Mouse (Mus musculus): ENCODE data around the gene Rprd2. TPM values are rescaled to one million over a fixed set of nuclear protein-coding genes. Genes with fewer than 3 reads are reported as not detected.
"Not testable (repeated sequence)": the region's sequence is repeated elsewhere in the genome, so short reads cannot be mapped to it uniquely, and the experiment has no call there.

Gene Rprd2
- polyA plus RNA-seq, 1 experiment from 2014 or later, result 21.0 TPM

GRCm38 (mm10) chr3:95858278-95858677, 39.6 kb upstream of the Rprd2 start:
- not testable (repeated sequence) for H3K4me2 ChIP-seq (ENCODE audit: low read length); H3K4me1 ChIP-seq (ENCODE audit: control insufficient read depth, insufficient read depth, low read length); H3K27me3 ChIP-seq (ENCODE audit: control insufficient read depth, insufficient read depth, low read depth, low read length); H3K36me3 ChIP-seq (ENCODE audit: control insufficient read depth, insufficient read depth, low read length); H3K9me3 ChIP-seq (replicated peaks; ENCODE audit: control insufficient read depth, low read length, poor library complexity, severe bottlenecking); H3K27ac ChIP-seq (ENCODE audit: low read length); ATAC-seq; H3K9ac ChIP-seq (ENCODE audit: low read depth, low read length); H3K4me3 ChIP-seq (ENCODE audit: low read depth, low read length)
- 85% methylated on average over 3 of the region's 3 CpGs for WGBS

- H3K9ac ChIP-seq (ENCODE audit: low read depth, low read length); H3K9me3 ChIP-seq (replicated peaks; ENCODE audit: control insufficient read depth, low read length, poor library complexity, severe bottlenecking); H3K27me3 ChIP-seq (ENCODE audit: control insufficient read depth, insufficient read depth, low read depth, low read length); ATAC-seq; H3K36me3 ChIP-seq (ENCODE audit: control insufficient read depth, insufficient read depth, low read length); H3K4me3 ChIP-seq (ENCODE audit: low read depth, low read length); H3K4me2 ChIP-seq (ENCODE audit: low read length); H3K4me1 ChIP-seq (ENCODE audit: control insufficient read depth, insufficient read depth, low read length); H3K27ac ChIP-seq (ENCODE audit: low read length): not testable (repeated sequence)
- WGBS, result 84% methylated on average over 1 of the region's 1 CpGs
These were observed 38.4 kb upstream of the Rprd2 start for GRCm38 (mm10) chr3:95857050-95857449.

DNA sequence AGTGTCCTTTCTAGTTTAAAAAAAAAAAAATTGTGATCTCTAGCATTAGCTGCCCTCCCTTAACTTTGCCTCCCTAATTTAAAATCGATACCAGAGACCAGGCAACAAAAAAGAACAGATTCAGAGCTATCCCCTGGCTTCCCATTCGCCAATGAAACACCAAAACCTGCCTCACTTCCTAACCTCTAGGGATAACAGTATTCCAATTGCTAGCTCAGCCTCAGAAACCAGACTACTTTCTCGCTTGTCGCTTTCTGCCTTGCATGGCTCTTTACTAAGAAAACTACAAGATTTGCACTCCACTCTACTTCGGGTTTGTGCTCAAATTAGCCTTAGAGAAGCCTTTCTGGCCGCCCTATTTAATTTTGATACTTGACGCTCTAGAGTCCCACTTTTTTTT, 37.5 kb upstream of the Rprd2 start:
- peaks cover 8% of the 10 kb centered on the region for H3K4me1 ChIP-seq (ENCODE audit: control insufficient read depth, insufficient read depth, low read length)
- H3K9me3 ChIP-seq (replicated peaks; ENCODE audit: control insufficient read depth, low read length, poor library complexity, severe bottlenecking), result no peaks in the 10 kb centered on the region
- peak overlapping the region; percentile 1 for H3K9ac ChIP-seq (ENCODE audit: low read depth, low read length)
- peak overlapping the region; percentile 46 for H3K4me2 ChIP-seq (ENCODE audit: low read length)
- peak overlapping the region; percentile 96 for H3K4me3 ChIP-seq (ENCODE audit: low read depth, low read length)
- ATAC-seq, result no peak; the same call in 1 of the 2 replicates
- H3K27ac ChIP-seq (ENCODE audit: low read length), result peak overlapping the region; percentile 78
- H3K27me3 ChIP-seq (ENCODE audit: control insufficient read depth, insufficient read depth, low read depth, low read length), result no peaks in the 10 kb centered on the region
- 24% methylated on average over 7 of the region's 7 CpGs for WGBS
- peaks cover 7% of the 10 kb centered on the region; the same call in 1 of the 2 replicates for H3K36me3 ChIP-seq (ENCODE audit: control insufficient read depth, insufficient read depth, low read length)

GRCm38 (mm10) chr3:95855502-95856089, 36.9 kb upstream of the Rprd2 start, which contains the start of gene Prpf3:
Prpf3 (minus strand) TSS chr3:95855885.
- H3K36me3 ChIP-seq (ENCODE audit: control insufficient read depth, insufficient read depth, low read length), result peaks cover 11% of the 10 kb centered on the region
- H3K9me3 ChIP-seq (replicated peaks; ENCODE audit: control insufficient read depth, low read length, poor library complexity, severe bottlenecking), result no peaks in the 10 kb centered on the region
- H3K4me1 ChIP-seq (ENCODE audit: control insufficient read depth, insufficient read depth, low read length), result peaks cover 8% of the 10 kb centered on the region
- H3K4me3 ChIP-seq (ENCODE audit: low read depth, low read length), result peak within 1 kb of the TSS; percentile 96
- peak; percentile 99 for ATAC-seq
- peak within 1 kb of the TSS; percentile 78 for H3K27ac ChIP-seq (ENCODE audit: low read length)
- 0% methylated on average over 56 of the region's 56 CpGs for WGBS
- peak within 1 kb of the TSS; percentile 79 for H3K4me2 ChIP-seq (ENCODE audit: low read length)
- no peaks in the 10 kb centered on the region for H3K27me3 ChIP-seq (ENCODE audit: control insufficient read depth, insufficient read depth, low read depth, low read length)
- H3K9ac ChIP-seq (ENCODE audit: low read depth, low read length), result peak within 1 kb of the TSS; percentile 83

DNA sequence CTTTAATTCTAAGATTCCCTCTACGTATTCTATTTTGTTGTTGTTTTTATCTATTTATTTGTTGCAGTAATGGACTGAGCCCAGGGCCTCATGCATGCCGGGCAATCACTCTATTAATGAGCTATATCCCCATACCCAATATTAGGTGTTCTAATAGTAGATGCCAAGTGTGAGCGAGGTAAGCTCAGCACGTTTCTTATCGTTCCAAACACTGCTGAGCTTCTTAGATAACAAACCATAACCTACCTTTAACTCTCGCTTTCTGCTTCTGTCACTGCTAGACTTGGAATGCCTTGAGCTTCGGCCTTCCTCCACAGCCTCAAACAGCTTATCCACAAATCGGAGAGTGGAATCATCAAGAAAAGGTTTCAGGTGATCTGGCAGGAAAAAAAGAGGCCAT, 32.7 kb upstream of the Rprd2 start:
- WGBS, result 97% methylated on average over 8 of the region's 8 CpGs
- H3K36me3 ChIP-seq (ENCODE audit: control insufficient read depth, insufficient read depth, low read length), result peaks cover 39% of the 10 kb centered on the region
- H3K4me3 ChIP-seq (ENCODE audit: low read depth, low read length), result no peak overlapping the region
- no peak overlapping the region for H3K27ac ChIP-seq (ENCODE audit: low read length)
- H3K4me2 ChIP-seq (ENCODE audit: low read length), result no peak overlapping the region
- peaks cover 8% of the 10 kb centered on the region for H3K4me1 ChIP-seq (ENCODE audit: control insufficient read depth, insufficient read depth, low read length)
- no peaks in the 10 kb centered on the region for H3K27me3 ChIP-seq (ENCODE audit: control insufficient read depth, insufficient read depth, low read depth, low read length)
- no peak for ATAC-seq
- H3K9me3 ChIP-seq (replicated peaks; ENCODE audit: control insufficient read depth, low read length, poor library complexity, severe bottlenecking), result no peaks in the 10 kb centered on the region
- no peak overlapping the region for H3K9ac ChIP-seq (ENCODE audit: low read depth, low read length)

DNA sequence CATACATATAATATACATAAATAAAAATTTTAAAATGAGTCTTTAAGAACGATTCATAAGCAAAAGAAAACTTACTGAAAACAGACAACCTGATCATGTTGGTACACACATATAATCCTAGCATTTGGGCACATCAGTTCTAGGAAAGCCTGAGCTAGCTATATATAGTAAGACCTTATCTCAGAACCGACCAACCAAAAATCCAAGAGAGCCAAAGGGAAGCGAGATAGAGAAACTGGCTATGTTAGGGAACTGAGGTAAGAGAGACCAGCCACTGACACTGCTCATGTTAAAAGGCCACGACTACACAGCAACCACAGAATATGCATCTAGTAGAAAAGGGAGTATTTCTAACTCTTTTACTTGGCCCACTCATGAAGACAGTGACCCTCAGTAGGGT, 31.9 kb upstream of the Rprd2 start:
- Histone ChIP-seq H3K36me3 (ENCODE audit: control insufficient read depth, insufficient read depth, low read length) (peaks cover 46% of the 10 kb centered on the region), H3K4me3 (ENCODE audit: low read depth, low read length) (no peak overlapping the region), H3K9ac (ENCODE audit: low read depth, low read length) (no peak overlapping the region), H3K27me3 (ENCODE audit: control insufficient read depth, insufficient read depth, low read depth, low read length) (no peaks in the 10 kb centered on the region), H3K4me1 (ENCODE audit: control insufficient read depth, insufficient read depth, low read length) (peaks cover 6% of the 10 kb centered on the region), H3K9me3 (replicated peaks; ENCODE audit: control insufficient read depth, low read length, poor library complexity, severe bottlenecking) (no peaks in the 10 kb centered on the region), H3K4me2 (ENCODE audit: low read length) (no peak overlapping the region), H3K27ac (ENCODE audit: low read length) (no peak overlapping the region)
- ATAC-seq, result no peak
- 93% methylated on average over 4 of the region's 4 CpGs for WGBS

DNA sequence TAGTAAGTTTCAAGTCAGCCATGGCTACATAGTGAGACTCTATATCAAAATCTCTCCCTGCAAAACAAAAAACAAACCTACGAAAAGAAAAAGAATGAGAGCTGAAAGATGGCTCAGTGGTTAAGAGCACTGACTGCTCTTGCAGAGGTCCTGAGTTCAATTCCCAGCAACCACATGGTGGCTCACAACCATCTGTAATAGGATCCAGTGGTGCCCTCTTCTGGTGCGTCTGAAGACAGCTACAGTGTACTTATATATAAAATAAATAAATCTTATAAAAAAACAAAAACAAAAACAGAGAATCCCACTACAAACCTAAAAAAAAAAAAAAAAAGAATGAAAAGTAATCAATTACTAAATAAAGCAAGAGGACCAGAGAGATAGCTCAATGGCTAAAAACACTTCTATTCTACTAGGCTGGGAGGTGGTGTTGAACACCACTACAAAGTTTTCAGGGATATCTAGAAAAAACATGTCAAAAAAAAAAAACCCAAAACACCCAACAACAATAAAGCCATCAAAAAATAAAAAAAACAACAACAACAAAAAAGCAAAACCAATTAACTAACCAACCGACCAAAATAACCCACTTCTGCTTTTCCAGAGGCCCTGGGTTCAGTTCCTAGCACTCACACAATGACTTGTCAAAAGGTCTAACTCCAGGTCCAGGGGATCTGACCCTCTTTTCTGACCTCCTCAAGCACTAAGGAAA, 24.0 kb upstream of the Rprd2 start:
- no peaks in the 10 kb centered on the region for H3K4me1 ChIP-seq (ENCODE audit: control insufficient read depth, insufficient read depth, low read length)
- no peak overlapping the region for H3K4me3 ChIP-seq (ENCODE audit: low read depth, low read length)
- H3K27ac ChIP-seq (ENCODE audit: low read length), result no peak overlapping the region
- H3K9ac ChIP-seq (ENCODE audit: low read depth, low read length), result no peak overlapping the region
- peaks cover 45% of the 10 kb centered on the region for H3K36me3 ChIP-seq (ENCODE audit: control insufficient read depth, insufficient read depth, low read length)
- H3K9me3 ChIP-seq (replicated peaks; ENCODE audit: control insufficient read depth, low read length, poor library complexity, severe bottlenecking), result no peaks in the 10 kb centered on the region
- ATAC-seq, result no peak
- no peak overlapping the region for H3K4me2 ChIP-seq (ENCODE audit: low read length)
- 93% methylated on average over 3 of the region's 3 CpGs for WGBS
- no peaks in the 10 kb centered on the region for H3K27me3 ChIP-seq (ENCODE audit: control insufficient read depth, insufficient read depth, low read depth, low read length)

DNA sequence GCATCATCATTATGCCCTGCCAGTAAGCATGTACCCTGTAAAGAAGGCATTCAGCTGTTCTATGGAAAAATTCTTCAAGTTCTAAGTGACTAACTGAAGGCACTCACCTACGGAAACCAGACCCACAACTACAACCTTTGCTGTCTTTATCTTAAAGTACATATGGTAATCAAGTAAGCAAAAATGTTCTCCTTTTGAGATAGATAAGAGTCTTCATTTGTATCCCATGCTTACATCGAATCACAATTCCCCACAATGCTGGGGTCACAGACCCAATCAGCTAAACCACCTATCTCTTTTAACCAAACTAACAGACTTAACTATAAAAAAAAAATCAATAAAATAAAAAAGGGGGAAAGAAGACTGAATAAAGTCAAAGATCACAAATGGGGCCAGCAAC, 20.6 kb upstream of the Rprd2 start:
- no peaks in the 10 kb centered on the region for H3K4me1 ChIP-seq (ENCODE audit: control insufficient read depth, insufficient read depth, low read length)
- H3K27me3 ChIP-seq (ENCODE audit: control insufficient read depth, insufficient read depth, low read depth, low read length), result no peaks in the 10 kb centered on the region
- no peak overlapping the region for H3K4me2 ChIP-seq (ENCODE audit: low read length)
- H3K9ac ChIP-seq (ENCODE audit: low read depth, low read length), result no peak overlapping the region
- no peak overlapping the region for H3K4me3 ChIP-seq (ENCODE audit: low read depth, low read length)
- peaks cover 35% of the 10 kb centered on the region for H3K36me3 ChIP-seq (ENCODE audit: control insufficient read depth, insufficient read depth, low read length)
- no peak for ATAC-seq
- H3K27ac ChIP-seq (ENCODE audit: low read length), result no peak overlapping the region
- WGBS, result 93% methylated on average over 2 of the region's 2 CpGs
- no peaks in the 10 kb centered on the region for H3K9me3 ChIP-seq (replicated peaks; ENCODE audit: control insufficient read depth, low read length, poor library complexity, severe bottlenecking)

GRCm38 (mm10) chr3:95829053-95829452, 10.4 kb upstream of the Rprd2 start:
- peaks cover 40% of the 10 kb centered on the region for H3K36me3 ChIP-seq (ENCODE audit: control insufficient read depth, insufficient read depth, low read length)

More at GRCm38 (mm10) chr3:95829053-95829452, 10.4 kb upstream of the Rprd2 start:
- ATAC-seq, result no peak
- no peak overlapping the region for H3K4me3 ChIP-seq (ENCODE audit: low read depth, low read length)
- WGBS, result 98% methylated on average over 4 of the region's 4 CpGs
- H3K27me3 ChIP-seq (ENCODE audit: control insufficient read depth, insufficient read depth, low read depth, low read length), result no peaks in the 10 kb centered on the region
- H3K4me2 ChIP-seq (ENCODE audit: low read length), result no peak overlapping the region
- no peak overlapping the region for H3K9ac ChIP-seq (ENCODE audit: low read depth, low read length)
- H3K9me3 ChIP-seq (replicated peaks; ENCODE audit: control insufficient read depth, low read length, poor library complexity, severe bottlenecking), result no peaks in the 10 kb centered on the region
- no peak overlapping the region for H3K27ac ChIP-seq (ENCODE audit: low read length)
- H3K4me1 ChIP-seq (ENCODE audit: control insufficient read depth, insufficient read depth, low read length), result no peaks in the 10 kb centered on the region
